Mouse (Mus musculus) left cerebral cortex, adult 6 months (tissue): ENCODE measurements around the gene Fam240a. TPM values are rescaled to one million over a fixed set of nuclear protein-coding genes. Genes with fewer than 3 reads are reported as not detected.

Experiments used
- long read RNA-seq, 2 experiments: library from polyadenylated mRNA; unstranded; transcript quantifications; one replicate each; pipeline ENCODE4 v2.0.0; 2019 to 2020
- polyA plus RNA-seq: library from polyadenylated mRNA; unstranded; fragments of <200 nt; fragmentation: Nextera tagmentation; gene quantifications from 2 replicates; pipeline ENCODE4 v1.2.3, GENCODE M21; 2021

Gene Fam240a
- not detected in 2 replicates for polyA plus RNA-seq
- long read RNA-seq, experiment 1 = 0 reads
- long read RNA-seq, experiment 2, partial matches to known transcripts = 0 of 1 reads
- long read RNA-seq, experiment 2, other reads (novel, unspliced or antisense) = 1 of 1 reads

DNA sequence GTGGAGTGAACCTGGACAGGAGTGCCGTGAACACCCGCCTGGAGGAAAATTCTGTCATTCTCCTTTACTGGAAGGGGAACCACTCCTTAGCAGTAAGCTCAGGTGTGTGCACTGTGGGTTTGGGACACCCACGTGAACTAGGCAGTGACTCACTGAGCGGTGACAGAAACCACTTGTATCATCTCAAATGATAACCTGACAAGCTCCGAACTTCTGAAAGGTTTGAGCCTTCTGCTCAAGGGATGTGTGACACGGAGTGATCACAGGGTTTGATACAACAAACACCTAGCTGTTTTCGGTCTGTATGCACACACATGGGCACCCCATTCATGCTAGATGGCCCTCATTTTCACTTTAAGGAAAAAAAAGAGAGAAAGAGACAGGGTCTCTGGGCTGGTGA lies at the start of gene Fam240a:
Gene Fam240a (minus strand): TSS at position 76 of the 400 bp plus-strand sequence.

GRCm38 (mm10) chr9:110951397-110951796 lies 34.7 kb upstream of the Fam240a start, which contains the start of gene Lrrc2:
Lrrc2 (plus strand) TSS chr9:110951545.

GRCm38 (mm10) chr9:110945926-110946325 lies 29.3 kb upstream of the Fam240a start, which contains the start of gene Tdgf1:
Tdgf1 (minus strand) TSS chr9:110946158.

GRCm38 (mm10) chr9:110879998-110880561 lies 36.6 kb downstream of the Fam240a start, which contains the start of gene Tmie:
Tmie (minus strand) TSS chr9:110880113.

DNA sequence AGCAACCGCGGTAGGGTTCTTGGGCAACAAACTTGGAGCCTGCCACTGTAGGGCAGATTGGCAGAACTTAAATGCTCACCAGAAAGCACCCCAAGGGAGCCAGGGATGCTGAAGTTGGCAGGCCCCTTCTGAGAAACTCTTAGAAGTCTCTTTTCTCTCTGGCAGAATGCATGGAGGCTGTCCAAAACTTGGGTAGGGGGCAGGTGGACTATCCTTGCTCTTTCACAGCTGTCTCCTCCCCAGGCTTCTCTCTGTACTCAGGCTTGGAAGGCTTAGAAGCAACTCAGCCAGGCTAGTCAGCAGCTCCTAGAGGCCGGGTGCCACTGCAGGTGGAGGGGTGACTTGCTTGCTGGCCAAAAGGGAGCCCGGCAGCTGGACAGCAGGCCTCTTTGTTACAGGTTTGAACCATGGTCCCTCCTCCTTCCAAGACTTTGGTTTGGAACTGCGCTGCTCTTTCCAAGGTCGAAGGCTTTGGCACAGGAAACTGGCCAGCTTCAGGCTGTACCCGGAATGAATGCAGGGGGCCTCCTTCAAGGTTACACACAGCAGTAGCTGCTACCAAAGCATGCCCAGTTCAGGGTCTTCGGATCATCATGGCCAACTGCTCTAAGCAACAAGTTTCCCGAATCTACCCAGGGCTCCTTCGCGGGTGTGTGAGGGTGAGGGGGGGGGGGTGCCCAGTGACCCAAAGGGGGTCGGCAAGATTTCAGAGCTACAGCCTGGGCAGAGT lies 37.3 kb downstream of the Fam240a start, which contains the start of gene Als2cl:
Gene Als2cl (plus strand): TSS at position 680 of the 730 bp plus-strand sequence.

Other genes with a start within 250 kb of the Fam240a start
- not detected in 2 replicates for gene Myl3, start 175.0 kb downstream of the Fam240a start, polyA plus RNA-seq
- gene Pth1r, start 169.7 kb downstream of the Fam240a start, polyA plus RNA-seq = 3.3 and 3.7 TPM in 2 replicates
- not detected in 2 replicates for gene Prss42, start 118.7 kb downstream of the Fam240a start, polyA plus RNA-seq
- not detected in 2 replicates for gene Prss44, start 102.9 kb downstream of the Fam240a start, polyA plus RNA-seq
- gene Prss43, start 90.2 kb downstream of the Fam240a start, polyA plus RNA-seq = 0.13 and 0.20 TPM in 2 replicates
- gene Prss45, start 82.3 kb downstream of the Fam240a start, polyA plus RNA-seq = 1.0 and 1.2 TPM in 2 replicates
- not detected in 2 replicates for gene Prss46, start 72.4 kb downstream of the Fam240a start, polyA plus RNA-seq
- gene Prss50, start 58.9 kb downstream of the Fam240a start, polyA plus RNA-seq = 2.4 and 2.7 TPM in 2 replicates
- gene Als2cl, start 37.0 kb downstream of the Fam240a start, polyA plus RNA-seq = 0.95 and 1.1 TPM in 2 replicates
- 2.3 and 2.6 TPM in 2 replicates for gene Tmie, start 36.7 kb downstream of the Fam240a start, polyA plus RNA-seq
- gene Tdgf1, start 29.3 kb upstream of the Fam240a start, polyA plus RNA-seq = 0.61 and 0.94 TPM in 2 replicates
- 1.2 and 2.2 TPM in 2 replicates for gene Lrrc2, start 34.7 kb upstream of the Fam240a start, polyA plus RNA-seq
- 0.15 TPM in 1 of 2 replicates, not detected in the other for gene Rtp3, start 73.7 kb upstream of the Fam240a start, polyA plus RNA-seq
- gene Ltf, start 102.4 kb upstream of the Fam240a start, polyA plus RNA-seq = not detected in 2 replicates
- gene Ccrl2, start 140.7 kb upstream of the Fam240a start, polyA plus RNA-seq = 1.1 and 1.2 TPM in 2 replicates
- 23.4 and 32.5 TPM in 2 replicates for gene Lrrfip2, start 200.7 kb upstream of the Fam240a start, polyA plus RNA-seq